Mouse (Mus musculus) MN1 (cell line): ENCODE measurements around the gene Bloc1s5.
"Not testable (repeated sequence)": the region's sequence is repeated elsewhere in the genome, so short reads cannot be mapped to it uniquely, and the experiment has no call there.

Source experiments
- DNase-seq: peaks from one replicate; pipeline ENCODE4 v3.0.0-alpha.2; 2016; ENCODE audit warnings: low spot score

Bloc1s5 gene

GRCm38 (mm10) chr13:38634800-38635269 lies at the start of gene Bloc1s5:
Bloc1s5 (minus strand) TSS chr13:38635109.
- DNase-seq = peak; percentile 95

GRCm38 (mm10) chr13:38672336-38672735 lies 37.4 kb upstream of the Bloc1s5 start:
- DNase-seq = no peak

DNA sequence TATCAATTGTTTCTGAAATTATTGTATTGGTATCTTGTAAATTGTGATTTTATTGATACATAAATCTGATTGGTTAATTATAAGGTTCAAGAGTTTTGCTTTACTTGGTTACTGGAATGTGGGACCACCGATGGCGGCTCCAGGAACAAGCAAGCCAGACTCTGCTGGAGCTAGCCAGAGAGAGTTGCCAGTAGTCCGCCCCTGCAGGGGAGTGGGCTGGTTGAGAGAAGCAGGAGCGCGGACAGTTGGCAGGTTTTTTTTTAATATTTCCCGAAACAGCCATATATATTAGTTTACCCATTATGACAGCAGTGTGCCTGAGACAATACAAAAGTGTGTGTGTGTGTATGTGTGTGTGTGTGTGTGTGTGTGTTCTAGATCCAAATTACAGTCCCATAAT lies 36.5 kb upstream of the Bloc1s5 start:
- DNase-seq = not testable (repeated sequence)

DNA sequence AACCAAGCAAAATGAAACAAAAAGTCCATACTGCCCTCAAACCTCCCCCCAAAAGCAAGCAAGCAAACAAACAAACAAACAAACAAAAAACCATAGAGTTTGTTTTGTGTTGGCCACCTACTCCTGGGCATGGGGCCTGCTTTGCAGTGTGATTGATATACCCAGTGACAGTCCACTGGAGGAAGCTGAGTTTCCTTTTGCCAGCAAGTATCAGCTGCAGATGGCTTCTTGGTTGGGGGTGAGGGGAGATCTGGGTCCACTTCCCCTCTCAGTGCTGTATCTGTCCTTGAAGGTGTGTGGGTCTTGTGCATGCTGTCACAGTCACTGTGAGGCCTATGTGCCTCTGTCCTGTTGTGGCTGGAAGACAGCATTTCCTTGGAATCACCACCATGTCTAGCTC lies 35.1 kb upstream of the Bloc1s5 start:
- no peak for DNase-seq

DNA sequence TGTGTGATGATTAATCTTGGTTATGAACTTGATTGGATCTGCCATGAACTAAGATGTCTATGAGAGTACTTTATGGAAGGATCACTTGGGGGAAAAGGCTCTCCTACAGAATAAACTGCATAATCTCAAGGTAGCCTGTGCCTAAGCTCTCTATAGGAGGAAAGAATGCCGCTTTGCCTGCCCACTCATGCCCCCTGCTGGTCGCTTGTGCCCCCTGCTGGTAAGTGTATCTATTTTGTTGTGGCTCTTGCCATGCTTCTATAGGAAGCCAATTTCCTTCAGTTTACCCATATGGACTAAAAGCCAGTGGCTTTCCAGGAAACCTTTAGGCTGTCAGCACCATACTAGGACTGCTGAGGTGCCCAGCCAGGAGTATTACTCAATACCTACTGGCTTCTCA lies 33.6 kb upstream of the Bloc1s5 start:
- no peak for DNase-seq

GRCm38 (mm10) chr13:38664753-38665152 lies 29.8 kb upstream of the Bloc1s5 start:
- no peak for DNase-seq

- DNase-seq = no peak
Observed at GRCm38 (mm10) chr13:38659524-38660136, 24.7 kb upstream of the Bloc1s5 start.

DNA sequence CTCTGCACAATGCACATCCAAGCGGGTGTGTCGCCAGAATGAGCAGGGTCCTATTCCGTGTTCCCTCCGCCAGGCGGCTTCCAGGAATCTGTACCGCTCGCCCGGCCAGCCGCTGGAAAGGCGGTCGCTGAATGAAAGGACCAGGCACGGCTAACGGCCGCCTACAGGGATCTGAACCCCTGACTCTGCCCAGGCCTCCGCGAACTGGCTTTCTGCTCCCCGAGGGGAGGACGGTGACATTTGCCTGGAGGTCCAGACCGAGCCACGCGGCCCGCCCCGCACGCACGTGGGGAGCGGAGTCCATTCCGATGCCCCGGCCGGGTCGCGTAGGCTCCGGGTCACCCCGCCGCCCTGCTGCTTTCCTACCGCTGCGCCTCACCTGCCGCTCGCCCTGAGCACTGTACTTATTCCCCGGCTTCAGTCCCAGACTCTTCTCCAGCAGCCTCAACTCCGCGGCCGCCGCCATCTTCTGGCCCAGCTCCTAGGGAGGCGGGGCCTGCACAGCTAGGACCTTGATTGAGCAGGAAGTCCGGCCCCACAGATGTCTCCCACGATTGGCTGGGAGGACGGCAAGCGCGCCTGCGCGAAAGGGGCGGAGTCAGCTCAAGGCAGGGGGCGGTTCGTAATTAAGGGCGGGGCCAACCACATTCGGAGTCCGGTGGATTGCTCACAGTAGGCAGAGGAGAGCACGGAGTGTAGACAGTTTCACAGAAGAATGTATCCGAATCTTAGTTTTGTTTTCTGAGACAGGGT lies 23.8 kb upstream of the Bloc1s5 start, which contains the start of gene Eef1e1:
Gene Eef1e1, minus strand, starts transcription at position 531 of the 753 bp plus-strand sequence.
- peak; percentile 90 for DNase-seq

- DNase-seq = no peak
Observed at GRCm38 (mm10) chr13:38657865-38658264, 23.0 kb upstream of the Bloc1s5 start.

DNA sequence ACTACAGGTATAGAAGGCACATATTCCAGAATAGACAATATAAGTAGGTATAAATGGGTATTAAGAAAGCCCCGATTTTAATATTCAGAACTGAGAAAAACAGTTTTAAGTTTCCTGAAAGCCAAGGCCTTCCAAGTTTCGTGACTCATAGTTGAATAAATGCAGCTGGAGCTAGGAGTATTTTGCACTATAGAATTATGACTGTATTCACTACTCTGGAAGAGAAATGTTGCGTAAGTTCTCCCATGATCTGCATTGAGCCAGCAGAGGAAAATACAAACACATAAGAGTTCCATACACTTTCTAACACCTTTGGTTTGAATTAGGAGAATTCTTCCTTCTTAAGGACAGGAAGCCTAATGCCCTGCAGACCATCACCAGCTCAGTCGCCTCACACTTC lies 15.4 kb upstream of the Bloc1s5 start:
- no peak for DNase-seq

- no peak for DNase-seq
Observed at GRCm38 (mm10) chr13:38649069-38649468, 14.2 kb upstream of the Bloc1s5 start.

- DNase-seq = no peak
Observed at GRCm38 (mm10) chr13:38641414-38641813, 6.5 kb upstream of the Bloc1s5 start.

- DNase-seq = no peak
Observed at GRCm38 (mm10) chr13:38640961-38641360, 6.1 kb upstream of the Bloc1s5 start.

- DNase-seq = no peak
Observed at GRCm38 (mm10) chr13:38638694-38639093, 3.8 kb upstream of the Bloc1s5 start.

- DNase-seq = no peak
Observed at GRCm38 (mm10) chr13:38634256-38634799, 581 bp downstream of the Bloc1s5 start.

- no peak for DNase-seq
Observed at GRCm38 (mm10) chr13:38633287-38634000, 1.5 kb downstream of the Bloc1s5 start.

DNA sequence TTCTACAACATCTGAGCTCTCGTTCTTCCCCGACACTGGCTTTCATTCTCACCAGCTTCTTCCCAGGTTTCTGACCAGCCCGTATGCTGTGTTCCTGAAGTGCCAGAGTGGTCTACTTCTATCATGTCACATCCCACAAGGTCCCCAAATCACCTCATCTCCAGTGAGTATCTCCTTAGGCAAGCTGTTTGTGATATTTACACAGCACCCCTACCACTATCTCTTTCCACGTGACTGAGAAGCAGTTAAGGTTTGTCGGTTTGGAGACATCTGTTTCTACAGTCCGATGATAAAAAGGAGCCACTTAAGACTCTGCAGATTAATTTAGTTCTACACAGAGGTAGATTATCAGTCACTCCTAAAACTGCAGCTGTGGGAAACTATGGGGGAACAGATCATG lies 2.4 kb downstream of the Bloc1s5 start:
- DNase-seq = no peak

DNA sequence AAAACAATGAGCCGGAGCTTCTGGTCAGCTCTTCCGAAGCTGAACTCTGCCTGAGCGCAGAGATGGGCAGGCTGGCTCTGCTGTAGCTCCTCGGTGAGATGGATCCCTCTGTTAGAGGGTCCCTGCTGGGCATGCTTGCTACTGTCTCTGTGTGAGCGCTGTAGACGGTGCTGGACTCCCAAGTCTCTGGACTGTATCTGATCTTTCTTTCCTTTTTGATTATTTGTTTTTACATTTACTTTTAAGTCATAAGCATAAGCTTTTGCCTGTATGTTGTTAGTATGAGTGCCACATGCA lies 8.7 kb downstream of the Bloc1s5 start:
- no peak for DNase-seq

GRCm38 (mm10) chr13:38625492-38626228 lies 9.2 kb downstream of the Bloc1s5 start:
- DNase-seq = no peak

GRCm38 (mm10) chr13:38624292-38624902 lies 10.5 kb downstream of the Bloc1s5 start:
- no peak for DNase-seq

DNA sequence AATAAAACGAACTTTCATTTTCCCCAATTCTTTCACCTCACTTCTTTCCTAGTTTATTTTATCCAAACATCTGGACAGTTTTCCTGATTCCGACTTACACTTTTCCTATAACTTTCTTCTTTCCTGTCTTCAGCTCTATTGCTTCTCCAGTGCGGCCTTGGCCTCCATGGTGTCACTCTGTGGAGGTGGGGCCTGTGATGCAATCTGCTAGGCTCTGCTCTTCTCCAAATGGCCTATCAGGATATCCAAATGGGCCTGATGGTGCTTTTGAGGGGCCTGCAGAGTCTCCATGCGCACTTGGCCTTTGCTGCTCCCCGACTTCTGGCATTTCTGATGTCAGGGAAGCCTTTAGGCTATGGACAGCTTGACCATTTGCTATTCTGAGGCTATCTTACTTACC lies 11.6 kb downstream of the Bloc1s5 start:
- DNase-seq = no peak
